Mouse (Mus musculus): ENCODE results near the gene Gm20388.
A peak's percentile ranks its signal among the peaks of the same experiment; 100 is the strongest.

Gene Gm20388

DNA sequence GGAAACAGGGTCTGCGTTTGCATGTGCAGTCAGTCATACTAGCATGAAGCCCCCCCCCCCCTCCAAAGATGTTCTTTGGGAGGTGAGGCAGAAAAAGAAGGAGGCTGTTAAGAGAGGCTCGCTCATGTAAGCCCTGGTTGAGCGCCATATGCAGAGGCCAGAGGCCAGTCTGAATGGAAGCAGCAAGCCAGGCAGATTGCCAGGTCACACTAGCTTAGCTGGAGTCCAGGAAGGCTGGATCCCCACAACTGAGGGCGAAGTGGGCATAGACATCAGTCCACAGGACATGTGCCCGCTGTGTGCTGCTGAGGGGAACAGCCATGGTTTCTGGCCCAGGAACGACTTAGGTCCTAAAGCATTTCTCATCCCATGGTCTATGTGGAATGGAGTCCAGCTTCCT lies 477.6 kb downstream of the Gm20388 start:
- DNase-seq (ENCODE audit: extremely low spot score), result no peak

DNA sequence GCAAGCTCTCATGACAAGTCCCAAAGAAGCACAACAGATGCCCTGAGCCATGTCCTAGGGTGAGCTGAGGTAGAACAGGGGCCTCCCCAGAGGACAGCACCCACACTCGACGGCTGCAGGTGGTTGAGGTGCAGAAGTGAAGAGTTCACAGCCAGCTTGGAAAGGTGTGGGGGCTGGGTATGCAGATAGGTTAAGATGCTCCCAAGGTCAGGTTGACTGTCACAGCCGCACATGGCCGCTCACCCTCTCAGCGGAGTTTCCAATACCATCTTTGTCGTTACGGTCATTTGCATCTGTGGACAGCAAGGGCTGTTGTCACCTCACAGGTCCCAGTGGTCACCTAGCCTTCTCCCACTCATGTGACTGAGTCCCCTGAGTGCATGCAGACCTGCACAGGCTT lies 480.0 kb downstream of the Gm20388 start:
- DNase-seq (ENCODE audit: extremely low spot score), result no peak

DNA sequence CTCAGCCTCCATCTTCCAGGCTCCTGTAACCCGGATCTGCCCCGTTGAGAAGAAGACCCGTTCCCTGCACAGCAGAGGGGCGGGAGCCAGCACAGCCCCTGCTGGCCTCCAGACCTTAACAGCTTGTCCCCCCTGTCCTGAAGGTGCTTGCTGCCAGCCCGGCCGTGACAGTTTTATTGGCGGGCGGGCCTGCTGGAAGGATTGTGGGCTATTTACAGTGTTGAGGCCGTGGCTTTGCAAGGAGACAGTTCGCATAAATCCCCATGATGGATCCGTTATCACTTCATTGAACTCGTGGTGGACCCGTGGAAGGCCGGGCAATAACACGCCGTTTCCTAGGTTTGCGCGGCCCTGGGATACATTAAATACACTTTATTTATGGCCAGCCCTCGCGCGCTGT lies 481.2 kb downstream of the Gm20388 start:
- DNase-seq (ENCODE audit: extremely low spot score), result no peak

DNA sequence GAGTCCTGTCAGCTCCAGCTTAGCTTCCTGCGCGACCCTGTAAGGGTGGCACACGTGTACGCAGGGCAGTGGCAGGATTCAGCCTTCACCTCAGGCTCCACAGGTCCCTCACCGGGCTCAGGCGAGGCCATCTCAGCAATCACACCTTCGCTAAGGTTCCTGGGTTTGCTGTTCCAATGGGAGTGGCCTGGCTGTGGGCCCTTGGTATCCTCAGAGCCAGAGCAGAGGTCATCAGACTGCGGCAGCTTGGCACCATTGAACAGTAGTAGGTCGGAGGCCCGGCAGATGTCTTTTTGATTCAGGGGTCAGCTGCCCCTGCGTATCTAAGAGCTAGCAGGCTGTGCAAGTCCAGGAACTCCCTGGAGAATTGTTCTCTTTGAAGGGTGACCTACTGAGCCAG lies 482.4 kb downstream of the Gm20388 start:
- no peak for DNase-seq (ENCODE audit: extremely low spot score)

DNA sequence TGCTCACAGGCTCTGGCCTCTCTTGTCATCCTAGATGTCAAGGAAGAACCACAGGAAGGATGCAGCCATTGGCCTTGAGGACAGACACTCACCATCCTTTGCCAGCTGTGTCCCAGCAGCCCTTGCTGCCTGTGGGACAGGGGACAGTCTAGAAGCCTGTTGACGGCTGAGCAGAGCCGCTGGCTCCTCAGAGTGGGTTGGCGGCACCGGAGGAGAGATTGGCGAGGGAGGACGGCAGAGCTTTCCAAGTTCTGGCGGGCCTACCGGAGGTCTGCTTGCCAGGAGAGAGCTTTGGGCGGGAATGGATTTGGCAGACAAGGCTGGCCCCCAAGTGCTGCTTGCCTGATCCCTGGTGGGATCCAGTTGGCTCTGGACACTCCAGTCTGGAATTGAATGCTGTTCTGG lies 483.2 kb downstream of the Gm20388 start:
- DNase-seq (ENCODE audit: extremely low spot score), result no peak

DNA sequence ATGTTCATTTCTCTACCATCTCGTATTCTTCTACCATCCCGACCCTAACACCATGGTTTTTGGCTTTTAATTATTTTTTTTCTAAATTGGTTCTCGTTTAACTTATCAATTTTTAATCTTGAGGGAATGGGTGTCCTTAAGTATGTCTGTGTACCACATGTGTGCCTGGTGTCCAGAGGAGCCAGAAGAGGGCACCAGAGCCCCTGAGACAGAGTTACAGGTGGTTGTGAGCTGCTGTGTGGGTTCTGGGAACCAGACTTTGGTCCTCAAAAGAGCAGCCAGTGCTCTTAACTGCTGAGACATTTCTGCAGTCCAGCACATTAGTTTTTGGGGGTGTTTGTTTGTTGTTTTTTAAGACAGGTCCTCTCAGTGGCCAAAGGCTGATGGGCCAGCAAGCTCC lies 485.3 kb downstream of the Gm20388 start:
- DNase-seq (ENCODE audit: extremely low spot score), result no peak

DNA sequence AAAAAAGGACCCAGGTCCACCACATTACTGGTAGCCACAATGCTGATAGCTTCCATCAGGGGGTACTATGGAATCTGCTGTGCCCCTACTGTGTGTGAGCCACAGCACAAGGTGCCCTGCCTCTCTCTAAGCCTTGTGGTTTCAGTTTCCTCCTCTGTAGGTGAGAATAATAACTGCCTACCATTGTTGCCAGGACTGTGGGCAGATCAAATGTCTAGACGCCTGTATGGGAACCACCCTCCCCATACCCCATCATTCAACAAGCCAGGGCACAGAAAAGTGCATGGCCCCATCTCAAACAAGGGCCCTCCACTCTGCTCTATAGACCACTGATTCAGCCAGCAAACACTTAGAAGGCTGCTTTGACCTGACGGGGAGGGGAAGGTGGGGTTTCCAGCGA lies 486.1 kb downstream of the Gm20388 start:
- DNase-seq (ENCODE audit: extremely low spot score), result no peak

DNA sequence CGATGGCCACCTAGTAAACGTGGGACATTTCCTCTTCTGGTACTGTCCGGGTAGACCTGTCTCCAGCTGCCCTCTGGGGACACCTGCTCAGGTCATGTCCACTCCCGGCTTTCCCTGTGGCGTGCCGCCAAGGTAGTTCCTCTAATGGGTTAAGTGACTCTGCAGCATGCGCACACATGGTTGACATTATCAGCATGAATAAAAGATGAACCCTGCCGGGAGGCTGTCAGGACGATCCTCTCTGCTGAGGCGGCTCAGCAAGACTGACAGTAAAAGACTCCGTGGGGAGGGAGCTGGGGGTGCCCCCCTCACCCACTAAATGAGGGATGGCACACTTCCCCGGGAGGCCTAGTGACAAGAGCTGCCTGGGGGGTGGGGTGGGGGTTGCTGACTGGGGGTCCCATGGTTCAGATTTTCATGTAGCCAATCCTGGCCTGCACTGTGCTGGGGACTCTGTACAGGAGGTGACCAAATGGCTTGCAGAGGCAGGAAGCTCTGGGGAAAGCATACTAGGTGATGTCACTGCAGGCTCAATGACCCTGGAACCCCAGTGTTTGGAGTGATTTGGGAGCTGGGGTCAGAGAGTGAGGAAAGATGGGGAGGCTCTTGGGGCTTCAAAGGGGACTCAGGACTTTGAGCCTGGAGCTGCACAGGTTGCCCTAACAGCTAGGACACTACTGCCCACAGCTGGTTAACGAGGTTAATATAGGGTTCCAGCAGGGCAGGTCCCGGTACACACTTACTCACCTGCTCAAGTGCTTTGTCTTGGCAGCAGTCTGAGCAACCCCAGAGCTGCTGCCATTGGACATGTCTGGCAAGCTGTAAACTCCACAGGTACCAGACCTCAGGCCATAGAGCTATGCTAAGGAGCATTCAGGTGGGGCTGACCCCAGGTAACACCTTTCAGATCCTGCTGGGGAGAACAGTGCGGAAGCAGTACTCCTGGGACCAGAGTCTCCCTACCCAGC lies 487.1 kb downstream of the Gm20388 start:
- no peak for DNase-seq (ENCODE audit: extremely low spot score)

DNA sequence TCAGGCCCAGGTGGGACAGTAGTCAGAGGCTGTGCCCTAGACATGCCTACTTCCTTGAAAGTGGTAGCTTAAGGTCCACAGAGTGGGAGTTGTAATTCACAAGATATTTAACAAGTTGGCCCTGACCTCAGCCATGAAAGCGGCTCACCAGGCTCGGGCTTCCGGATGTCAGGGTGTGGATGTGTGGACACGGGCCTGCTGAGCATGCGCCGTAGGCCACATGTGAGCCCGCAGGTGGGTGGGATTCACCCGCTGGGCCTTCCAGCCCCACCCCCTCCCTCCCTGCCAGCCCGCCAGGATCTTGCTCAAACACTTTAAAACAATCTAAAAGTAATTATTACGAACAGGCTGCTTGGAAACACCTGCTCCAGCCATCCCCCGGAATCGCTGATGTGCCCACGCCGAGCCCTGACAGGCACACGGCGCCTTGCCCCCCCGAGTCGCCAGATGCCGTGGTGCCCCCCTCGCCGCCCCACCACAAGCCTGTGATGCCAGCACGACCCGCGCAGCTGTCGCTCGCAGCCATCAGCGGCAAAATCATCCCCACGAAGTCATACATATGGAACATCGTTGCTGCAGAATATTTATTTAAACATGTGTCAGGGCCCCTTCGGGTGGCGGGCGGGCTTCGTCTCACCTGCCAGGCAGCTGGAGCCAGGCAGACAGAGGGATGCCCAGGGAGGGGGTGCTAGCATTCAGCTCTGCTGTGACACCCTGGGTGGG lies 488.7 kb downstream of the Gm20388 start:
- DNase-seq (ENCODE audit: extremely low spot score), result no peak

DNA sequence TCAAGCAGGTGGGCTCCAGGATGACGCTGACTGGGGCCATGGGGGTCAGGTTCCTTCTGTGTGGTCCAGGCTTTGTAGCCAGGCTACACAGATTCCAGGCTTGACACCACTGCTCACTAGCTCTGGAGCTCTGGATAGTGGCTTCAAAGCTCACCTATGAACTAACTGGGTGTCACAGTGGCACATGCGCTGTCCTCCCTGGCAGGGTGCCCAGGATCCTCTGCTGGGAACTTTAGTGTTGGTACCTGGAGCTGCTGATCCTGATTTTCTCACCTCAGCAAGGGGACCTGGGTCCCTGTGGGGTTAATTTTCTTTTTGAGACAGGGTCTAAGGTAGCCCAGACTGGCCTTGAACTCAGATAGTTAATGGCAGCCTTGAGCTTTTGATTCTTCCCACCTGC lies 490.6 kb downstream of the Gm20388 start:
- DNase-seq (ENCODE audit: extremely low spot score), result no peak

DNA sequence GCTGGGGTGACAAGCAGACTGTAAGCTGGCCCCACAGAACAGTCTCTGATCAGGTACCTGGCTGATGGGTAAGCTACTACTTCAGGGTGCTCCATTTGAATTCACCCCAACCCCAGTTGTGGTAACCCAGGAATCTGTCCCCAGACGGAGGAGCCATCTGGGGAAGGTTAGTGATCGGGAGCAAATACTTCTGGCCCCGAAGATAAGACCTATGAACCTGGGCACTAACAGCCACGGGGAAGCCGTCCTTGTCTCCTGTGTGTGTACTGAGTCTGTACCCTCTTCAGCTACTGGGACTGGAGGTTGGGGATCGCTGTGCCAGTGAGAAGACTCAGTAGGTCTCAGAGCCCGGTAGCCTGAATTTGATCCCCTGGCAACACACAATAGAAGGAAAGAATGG lies 491.1 kb downstream of the Gm20388 start:
- no peak for DNase-seq (ENCODE audit: extremely low spot score)

DNA sequence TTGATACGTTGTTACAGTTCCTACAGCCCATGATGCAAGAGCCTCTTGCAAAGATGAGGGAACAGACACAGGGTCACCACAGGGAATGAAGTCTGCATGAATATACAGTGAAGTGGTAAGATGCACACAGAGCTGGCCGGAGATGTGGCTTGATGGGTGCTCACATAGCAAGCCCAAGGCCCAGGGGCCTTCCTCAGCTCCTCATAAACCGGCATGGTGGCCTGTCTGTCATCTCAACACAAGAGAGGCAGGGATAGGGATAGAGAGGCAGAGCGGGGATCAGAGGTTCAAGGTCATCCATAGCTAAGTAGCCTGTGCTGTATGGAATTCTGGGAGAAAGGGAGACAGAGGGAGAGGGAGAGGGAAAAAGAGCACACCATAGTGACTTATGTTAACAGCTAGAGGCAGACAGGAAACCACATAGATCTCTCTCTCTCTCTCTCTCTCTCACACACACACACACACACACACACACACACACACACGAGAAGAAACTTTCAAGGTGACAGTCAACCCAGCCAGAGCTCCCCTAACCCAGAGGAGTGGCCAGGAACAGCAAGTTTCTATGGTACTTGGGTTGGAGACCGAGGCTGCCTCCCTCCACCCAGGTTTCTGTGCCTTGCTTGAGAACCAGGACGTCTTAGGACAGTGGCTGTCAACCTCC lies 493.1 kb downstream of the Gm20388 start:
- DNase-seq (ENCODE audit: extremely low spot score), result no peak

DNA sequence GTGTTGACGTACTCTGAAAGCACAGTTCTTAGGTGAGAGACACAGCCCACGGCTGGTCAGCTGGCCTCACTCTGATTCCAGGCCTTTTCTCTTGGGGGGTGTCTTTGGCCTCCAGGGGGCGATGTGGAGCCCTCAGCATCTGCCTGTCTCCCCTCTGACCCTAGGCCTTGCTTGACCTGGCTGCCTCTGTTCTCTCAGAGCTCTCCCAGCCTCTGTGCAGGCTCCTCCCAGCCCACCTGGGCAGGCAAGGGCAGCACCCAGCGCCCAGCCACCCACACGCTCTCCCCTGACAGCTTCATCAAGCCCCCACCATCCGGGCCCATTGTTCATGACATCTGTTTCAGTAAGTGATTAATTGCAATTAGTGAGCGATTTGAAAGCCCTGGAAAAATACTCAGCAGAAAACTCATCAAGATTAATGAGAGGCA lies 494.0 kb downstream of the Gm20388 start:
- peak; percentile 78 for DNase-seq (ENCODE audit: extremely low spot score)

DNA sequence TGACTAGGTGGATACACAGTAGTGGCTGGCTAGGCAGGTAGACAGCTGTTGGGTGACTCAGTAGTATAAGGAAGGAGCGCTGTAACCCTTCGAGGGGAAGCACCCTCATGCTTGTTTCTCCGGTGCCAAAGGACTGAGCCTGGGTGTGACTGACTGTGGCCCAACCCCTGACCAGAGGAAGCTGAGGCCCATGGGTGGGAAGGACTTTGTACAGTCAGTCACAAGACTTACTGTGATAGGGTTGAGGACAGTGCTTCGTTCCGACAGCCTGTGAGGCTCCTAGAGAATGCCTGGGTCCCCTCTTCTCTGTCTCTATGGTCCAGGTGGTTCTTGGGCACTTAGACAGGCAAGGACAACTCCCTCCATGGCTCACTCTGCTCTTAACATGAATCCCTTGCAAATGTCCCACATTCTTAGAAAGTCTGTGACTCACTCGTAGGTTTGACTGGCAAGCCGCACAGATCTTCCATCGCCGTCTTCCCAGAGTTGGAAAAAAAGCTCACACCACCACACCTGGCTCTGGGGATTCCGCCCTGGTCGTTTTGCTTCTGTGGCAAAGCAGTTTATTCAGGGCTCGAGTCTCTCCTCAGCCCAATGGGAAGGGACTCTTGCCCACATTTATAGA lies 495.5 kb downstream of the Gm20388 start:
- DNase-seq (ENCODE audit: extremely low spot score), result no peak

DNA sequence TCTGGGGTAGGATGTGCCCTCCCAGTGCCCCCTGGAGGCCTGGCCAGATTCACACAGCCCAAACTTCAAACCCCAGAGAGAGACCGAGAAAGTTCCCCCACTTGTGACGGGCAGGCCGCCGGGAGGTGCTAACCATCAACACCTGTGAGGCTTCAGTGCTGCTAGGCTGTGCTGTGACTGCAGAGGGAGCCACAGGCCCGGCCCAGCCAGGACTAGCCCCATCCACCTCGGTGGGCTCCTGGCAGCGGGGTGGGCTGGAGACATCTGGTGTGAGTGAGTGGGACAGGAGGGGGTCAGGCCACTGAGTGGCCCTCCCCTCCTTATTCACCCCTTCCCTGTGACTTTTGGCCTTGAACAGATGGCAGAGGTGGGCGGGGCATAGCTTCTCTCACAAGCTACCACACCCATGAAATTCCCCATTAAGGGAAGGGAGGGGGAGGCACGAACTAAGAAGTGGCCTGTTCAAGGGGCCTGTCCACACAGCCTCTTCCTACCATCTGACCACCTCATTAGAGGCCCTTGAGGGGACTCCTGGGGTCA lies 497.1 kb downstream of the Gm20388 start:
- DNase-seq (ENCODE audit: extremely low spot score), result peak; percentile 93

DNA sequence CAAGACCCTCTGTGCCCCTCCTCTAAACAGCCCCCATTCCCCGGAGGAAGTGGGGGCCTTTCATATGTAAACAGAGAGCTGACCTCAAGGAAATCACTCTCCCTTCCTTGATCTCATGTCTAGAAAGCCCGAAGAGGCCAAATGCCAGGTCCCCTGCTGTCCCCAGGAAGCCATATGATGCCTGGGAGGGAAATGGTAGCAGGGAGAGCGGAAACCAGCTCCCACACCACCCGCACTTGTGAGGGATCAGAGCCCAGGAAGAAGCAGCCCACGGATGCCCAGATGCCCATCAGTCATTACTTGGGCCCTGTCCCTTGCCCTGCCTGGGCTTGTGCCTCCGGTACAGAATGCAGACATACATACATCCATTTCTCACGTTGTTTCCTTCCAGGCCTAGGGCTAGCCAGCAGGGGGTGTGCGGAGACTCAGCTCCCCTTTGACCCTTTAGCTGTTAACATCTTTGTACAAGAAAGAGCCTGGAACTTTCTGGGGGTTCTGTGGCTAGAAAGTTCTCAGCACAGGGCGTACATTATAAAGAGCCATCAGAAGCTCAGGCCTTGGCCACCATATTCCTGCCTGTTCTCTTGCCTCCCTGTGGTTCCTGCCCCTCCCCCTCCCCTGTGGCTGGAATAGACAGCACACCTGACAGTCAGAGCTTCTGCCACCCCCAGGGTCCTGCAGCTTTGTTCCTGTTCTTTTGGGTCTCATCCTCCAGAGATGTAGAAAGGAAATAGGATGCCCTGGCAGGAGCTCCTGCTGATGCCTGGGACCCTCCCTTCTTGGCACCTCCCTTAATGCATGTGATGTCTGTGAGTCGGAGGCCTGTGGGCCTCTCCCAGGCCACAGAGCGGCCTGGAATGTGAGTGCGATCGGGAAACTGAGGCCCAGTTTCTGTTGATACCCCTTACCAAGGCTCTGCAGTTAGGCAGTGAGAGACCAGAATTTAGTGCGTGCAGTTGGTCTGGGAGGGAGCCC lies 497.9 kb downstream of the Gm20388 start:
- DNase-seq (ENCODE audit: extremely low spot score), result no peak

DNA sequence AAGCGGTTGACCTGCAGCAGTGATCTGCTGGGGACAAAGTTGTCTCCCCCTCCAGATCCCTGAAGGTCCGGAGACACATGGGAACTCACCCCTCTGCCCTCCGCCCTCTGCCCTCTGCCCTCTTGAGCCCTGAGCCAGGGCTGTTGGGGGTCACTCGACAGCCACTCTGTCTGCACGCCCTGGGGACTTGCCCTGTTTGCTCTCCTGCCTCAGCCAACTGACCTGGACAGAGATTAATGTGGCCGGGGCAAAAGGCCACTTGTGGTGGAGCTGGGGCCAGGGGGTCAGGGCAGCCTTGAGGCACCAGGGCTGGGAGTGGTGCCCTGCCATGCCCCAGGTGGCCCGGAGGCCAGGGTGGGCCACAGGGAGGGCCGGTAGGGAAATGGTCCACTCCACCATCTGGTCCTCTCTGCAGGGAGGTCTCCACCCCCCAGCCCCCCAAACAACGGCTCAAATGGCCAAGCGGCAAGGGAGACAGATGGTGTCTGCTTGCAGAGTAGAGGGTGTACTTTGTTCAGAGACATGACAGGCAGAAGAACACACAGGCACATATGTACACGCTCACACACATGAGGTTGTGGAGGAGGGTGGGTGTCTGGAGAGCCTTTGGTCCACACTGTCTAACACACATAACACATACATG lies 498.9 kb downstream of the Gm20388 start:
- peak; percentile 84 for DNase-seq (ENCODE audit: extremely low spot score)

DNA sequence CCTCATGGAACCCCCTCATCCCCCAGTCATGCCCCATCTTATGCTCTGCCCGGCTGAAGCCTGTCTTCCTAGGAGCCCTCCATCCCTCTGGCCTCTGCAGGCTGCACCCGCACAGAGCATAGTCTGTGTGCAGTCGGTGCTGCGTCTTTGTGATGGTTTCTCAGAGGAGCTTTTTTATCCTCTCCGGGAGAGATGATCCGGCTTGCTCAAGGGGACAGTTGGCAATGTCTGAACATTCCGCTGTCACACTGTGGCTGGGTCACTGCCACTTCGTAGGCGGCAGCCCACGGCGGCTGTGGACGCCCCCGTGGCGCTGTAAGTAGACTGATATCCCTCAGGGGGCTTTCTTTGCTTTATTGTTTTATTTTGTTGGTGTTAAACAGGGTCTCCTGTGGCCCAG lies 500.4 kb downstream of the Gm20388 start:
- DNase-seq (ENCODE audit: extremely low spot score), result no peak

DNA sequence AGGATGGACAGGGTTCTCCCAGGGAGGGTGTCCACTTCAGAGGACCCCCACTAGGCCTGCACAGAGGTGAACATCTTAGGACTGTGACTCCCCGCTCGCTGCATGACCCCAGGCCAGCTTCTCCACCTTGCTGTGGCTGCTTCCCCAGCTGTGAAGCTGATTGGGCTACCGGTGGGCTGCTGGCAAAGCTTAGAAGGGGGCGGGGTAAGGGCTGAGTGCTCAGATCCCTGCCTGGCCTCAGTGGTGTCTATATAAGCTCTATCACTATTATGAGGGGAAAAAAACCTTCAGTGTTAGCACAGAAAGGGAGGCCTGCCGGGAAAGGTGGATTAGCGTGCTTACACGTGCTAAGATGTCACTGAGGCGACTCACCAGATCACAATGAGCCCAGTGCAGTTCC lies 501.2 kb downstream of the Gm20388 start:
- no peak for DNase-seq (ENCODE audit: extremely low spot score)

DNA sequence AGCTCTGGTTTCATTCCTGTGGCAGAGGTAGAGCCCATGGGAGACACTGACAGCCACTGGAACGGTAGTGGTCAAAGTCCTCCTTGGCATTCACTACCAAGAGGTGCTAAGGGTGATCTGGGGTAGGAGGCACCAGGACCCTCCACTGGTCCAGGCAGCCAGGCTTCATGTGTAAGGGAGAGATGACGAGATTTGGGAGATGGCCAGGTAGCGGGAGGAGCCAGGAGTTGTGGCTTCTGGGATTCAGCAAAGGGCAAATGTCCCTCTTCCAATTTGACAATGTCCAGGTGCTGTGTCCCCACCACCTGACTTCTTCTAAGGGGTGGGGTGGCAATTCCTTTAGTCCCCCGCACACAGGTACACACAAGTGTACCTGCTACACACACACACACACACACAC lies 501.7 kb downstream of the Gm20388 start:
- no peak for DNase-seq (ENCODE audit: extremely low spot score)

All from embryo, embryonic 9.5 days (tissue).